Mouse (Mus musculus) limb, embryonic 11.5 days (tissue): Measurements from ENCODE around the gene Ssxa1. TPM values are rescaled to one million over a fixed set of nuclear protein-coding genes. Genes with fewer than 3 reads are reported as not detected.
"Not testable (repeated sequence)": the region's sequence is repeated elsewhere in the genome, so short reads cannot be mapped to it uniquely, and the experiment has no call there.

Experiments used
- ATAC-seq: fragments of 200-750 bp; cut with Nextera tagmentation; 2 replicates; pipeline ENCODE4 v1.8.0; 2017; ENCODE audit warnings: low read depth; ENCODE audit not compliant: insufficient number of reproducible peaks, low FRiP score, low TSS enrichment
- DNase-seq: peaks from one replicate; pipeline ENCODE4 v3.0.0-alpha.2; 2015; ENCODE audit warnings: low spot score
- H3K27ac ChIP-seq: fragments of 300-500 bp; sonication (generic); replicated peaks from 2 replicates; pipeline ENCODE4 v1.5.1; 2014; ENCODE audit warnings: low read depth, mild to moderate bottlenecking, low read length
- H3K27me3 ChIP-seq: fragments of 300-500 bp; sonication (generic); 2 replicates; pipeline ENCODE4 v1.6.1; 2014; ENCODE audit warnings: mild to moderate bottlenecking, low read length, mixed read lengths; ENCODE audit not compliant: control insufficient read depth, insufficient read depth
- H3K36me3 ChIP-seq: fragments of 300-500 bp; sonication (generic); 2 replicates; pipeline ENCODE4 v1.6.1; 2014; ENCODE audit warnings: mild to moderate bottlenecking, low read length, moderate library complexity, mixed read lengths; ENCODE audit not compliant: control insufficient read depth, insufficient read depth
- H3K4me1 ChIP-seq: fragments of 300-500 bp; sonication (generic); 2 replicates; pipeline ENCODE4 v1.6.1; 2014; ENCODE audit warnings: low read length, mixed read lengths; ENCODE audit not compliant: control insufficient read depth, insufficient read depth
- H3K4me2 ChIP-seq: fragments of 300-500 bp; sonication (generic); 2 replicates; pipeline ENCODE4 v1.6.1; 2014; ENCODE audit warnings: low read depth, mild to moderate bottlenecking, moderate library complexity; ENCODE audit not compliant: severe bottlenecking
- H3K4me3 ChIP-seq: fragments of 300-500 bp; sonication (generic); 2 replicates; pipeline ENCODE4 v1.5.1; 2014; ENCODE audit warnings: low read depth, low read length
- H3K9ac ChIP-seq: fragments of 300-500 bp; sonication (generic); 2 replicates; pipeline ENCODE4 v1.6.1; 2014; ENCODE audit warnings: mild to moderate bottlenecking, low read length
- H3K9me3 ChIP-seq: fragments of 300-500 bp; sonication (generic); 2 replicates; pipeline ENCODE4 v1.6.1; 2016; ENCODE audit warnings: low read length; ENCODE audit not compliant: control insufficient read depth
- WGBS: fragments of 180-500 bp; shearing (Covaris S2); extraction: QIAGEN DNeasy Blood & Tissue Kit; methylation state at CpG from one replicate; pipeline ENCODE4 v1.1.7; 2014; 5-methylcytosine and 5-hydroxymethylcytosine counted together
- polyA plus RNA-seq: library from polyadenylated mRNA; unstranded; fragments of >200 nt; fragmentation: Nextera tagmentation; extraction: Ambion mirVana; gene quantifications from 2 replicates; pipeline ENCODE4 v1.2.1, GENCODE M21; 2014

Ssxa1 gene
- polyA plus RNA-seq = not detected in 2 replicates

GRCm38 (mm10) chrX:21115520-21115919 lies at the start of gene Ssxa1:
Gene Ssxa1 (plus strand): TSS chrX:21115820.
- no peak for ATAC-seq
- 85% methylated on average over 4 of the region's 4 CpGs for WGBS
- Histone ChIP-seq H3K4me1 (no peaks in the 10 kb centered on the region), H3K9ac (no peak within 1 kb of the TSS), H3K36me3 (no peaks in the 10 kb centered on the region), H3K27ac (no peak within 1 kb of the TSS), H3K4me3 (no peak within 1 kb of the TSS), H3K27me3 (no peaks in the 10 kb centered on the region), H3K9me3 (no peaks in the 10 kb centered on the region), H3K4me2 (no peak within 1 kb of the TSS)
- DNase-seq = no peak

- Histone ChIP-seq H3K4me1 (no peaks in the 10 kb centered on the region), H3K9ac (no peak within 1 kb of the TSS), H3K4me2 (no peak within 1 kb of the TSS), H3K9me3 (no peaks in the 10 kb centered on the region), H3K4me3 (no peak within 1 kb of the TSS), H3K36me3 (no peaks in the 10 kb centered on the region), H3K27ac (no peak within 1 kb of the TSS), H3K27me3 (no peaks in the 10 kb centered on the region)
- DNase-seq (no peak), ATAC-seq (no peak)
Measured at GRCm38 (mm10) chrX:21068106-21068505, 47.5 kb upstream of the Ssxa1 start, which contains the start of gene Spaca5. Gene Spaca5 (plus strand): TSS chrX:21068406.

GRCm38 (mm10) chrX:21088645-21088982 lies 27.0 kb upstream of the Ssxa1 start:
- no peak for ATAC-seq
- Histone ChIP-seq H3K4me2 (peak overlapping the region; percentile 47), H3K27ac (no peak overlapping the region), H3K27me3 (no peaks in the 10 kb centered on the region), H3K9ac (peak overlapping the region; percentile 34; the same call in 1 of the 2 replicates), H3K4me1 (no peaks in the 10 kb centered on the region), H3K4me3 (peak overlapping the region; percentile 37), H3K9me3 (no peaks in the 10 kb centered on the region), H3K36me3 (no peaks in the 10 kb centered on the region)
- DNase-seq = no peak
- 33% methylated on average over 6 of the region's 6 CpGs for WGBS

- ATAC-seq (peak; percentile 87; the same call in 1 of the 2 replicates), DNase-seq (peak; percentile 58)
- Histone ChIP-seq H3K4me1 (no peaks in the 10 kb centered on the region), H3K36me3 (no peaks in the 10 kb centered on the region), H3K4me3 (peak within 1 kb of the TSS; percentile 37), H3K27ac (no peak within 1 kb of the TSS), H3K9ac (peak within 1 kb of the TSS; percentile 34; the same call in 1 of the 2 replicates), H3K27me3 (no peaks in the 10 kb centered on the region), H3K4me2 (peak within 1 kb of the TSS; percentile 47), H3K9me3 (no peaks in the 10 kb centered on the region)
- 22% methylated on average over 27 of the region's 27 CpGs for WGBS
Measured at GRCm38 (mm10) chrX:21088983-21089866, 26.4 kb upstream of the Ssxa1 start, which contains the start of gene Zfp300. Gene Zfp300 (minus strand): TSS chrX:21089527.

GRCm38 (mm10) chrX:21089867-21090239 lies 25.8 kb upstream of the Ssxa1 start:
- Histone ChIP-seq H3K4me2 (peak overlapping the region; percentile 47), H3K4me3 (peak overlapping the region; percentile 37; the same call in 1 of the 2 replicates), H3K9me3 (no peaks in the 10 kb centered on the region), H3K27ac (no peak overlapping the region), H3K9ac (no peak overlapping the region), H3K36me3 (no peaks in the 10 kb centered on the region), H3K27me3 (no peaks in the 10 kb centered on the region), H3K4me1 (no peaks in the 10 kb centered on the region)
- DNase-seq (no peak), ATAC-seq (no peak)
- WGBS = 58% methylated on average over 7 of the region's 7 CpGs

GRCm38 (mm10) chrX:21146675-21147074 lies 31.1 kb downstream of the Ssxa1 start:
- H3K27me3 ChIP-seq, DNase-seq, H3K9me3 ChIP-seq, H3K27ac ChIP-seq, H3K36me3 ChIP-seq, H3K4me3 ChIP-seq, H3K9ac ChIP-seq, H3K4me2 ChIP-seq, ATAC-seq, H3K4me1 ChIP-seq: not testable (repeated sequence)
- 92% methylated on average over 25 of the region's 25 CpGs for WGBS

Other genes starting within 250 kb of the Ssxa1 start
- 12.9 and 13.1 TPM in 2 replicates for gene Timp1, start 245.7 kb upstream of the Ssxa1 start, polyA plus RNA-seq
- 0.13 and 0.16 TPM in 2 replicates for gene Syn1, start 194.8 kb upstream of the Ssxa1 start, polyA plus RNA-seq
- gene Cfp, start 184.3 kb upstream of the Ssxa1 start, polyA plus RNA-seq = 3.1 and 3.8 TPM in 2 replicates
- 9.4 and 9.8 TPM in 2 replicates for gene Elk1, start 165.2 kb upstream of the Ssxa1 start, polyA plus RNA-seq
- gene Uxt, start 153.8 kb upstream of the Ssxa1 start, polyA plus RNA-seq = 53.2 and 56.2 TPM in 2 replicates
- gene Zfp182, start 53.5 kb upstream of the Ssxa1 start, polyA plus RNA-seq = 5.5 and 5.9 TPM in 2 replicates
- not detected in 2 replicates for gene Spaca5, start 47.4 kb upstream of the Ssxa1 start, polyA plus RNA-seq
- 1.1 and 1.6 TPM in 2 replicates for gene Zfp300, start 26.3 kb upstream of the Ssxa1 start, polyA plus RNA-seq
- gene Gm21876, start 59.8 kb downstream of the Ssxa1 start, polyA plus RNA-seq = not detected in 2 replicates